Mouse (Mus musculus) kidney, adult 2 months (tissue): ENCODE data around the gene Olfr483.

Source experiments
- CTCF ChIP-seq: fragments of 200-500 bp; conservative IDR thresholded peaks from 2 replicates; pipeline ENCODE4 v1.5.1; 2011; ENCODE audit warnings: low read depth, mild to moderate bottlenecking, control low read depth, low read length, moderate library complexity, mixed read lengths; ENCODE audit not compliant: insufficient read depth, insufficient read length
- POLR2A ChIP-seq: fragments of 200-500 bp; IDR thresholded peaks from one replicate; pipeline ENCODE4 v1.6.1; 2011; ENCODE audit warnings: low read depth, low read length, control low read depth

- TF ChIP-seq CTCF: no peak
- no peak for TF ChIP-seq POLR2A
Observed at GRCm38 (mm10) chr7:108100549-108100948, at the start of gene Olfr483.
